Mouse (Mus musculus) frontal cortex, postnatal 25 days (tissue): ENCODE data around the gene Atf1.
"Not testable (repeated sequence)": the region's sequence is repeated elsewhere in the genome, so short reads cannot be mapped to it uniquely, and the experiment has no call there.

Experiments
- DNase-seq, 2 experiments: peaks; one replicate each; pipeline ENCODE4 v3.0.0; 2022; ENCODE audit warnings: low spot score in 2 of 2

Atf1 gene

DNA sequence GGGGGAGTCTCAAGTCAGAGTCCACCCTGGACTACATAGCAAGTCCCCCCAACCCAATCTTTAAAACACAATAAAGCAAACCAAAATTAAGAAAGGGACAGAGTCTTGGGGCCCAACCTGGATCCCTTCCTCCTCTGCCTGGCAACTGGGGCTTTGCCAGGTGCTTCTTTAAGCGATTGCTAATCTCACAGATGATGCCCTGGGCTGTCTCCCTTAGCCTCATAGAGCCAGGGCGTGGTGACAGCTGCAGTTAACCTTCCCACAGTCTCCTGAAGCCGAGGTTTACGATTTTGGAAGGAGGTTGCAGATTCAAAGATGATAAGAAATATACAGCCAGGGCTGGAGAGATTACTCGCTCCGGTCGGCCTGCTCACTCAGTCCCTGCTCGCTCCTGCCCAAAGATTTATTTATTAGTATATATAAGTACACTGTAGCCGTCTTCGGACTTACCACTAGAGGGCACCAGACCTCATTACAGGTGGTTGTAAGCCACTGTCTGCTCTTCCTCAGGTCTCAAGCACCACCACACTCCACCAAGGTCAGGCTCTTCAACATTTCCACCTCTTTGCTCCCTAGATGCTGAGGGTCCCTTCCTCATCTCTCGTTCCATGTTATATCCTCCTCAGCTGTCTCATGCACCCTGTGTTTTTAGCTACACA is 79.9 kb downstream of the Atf1 start:
- DNase-seq, result not testable (repeated sequence)
